Mouse (Mus musculus) WW6 (cell line): ENCODE measurements around the gene Med17.

Experiments
- DNase-seq: peaks from one replicate; pipeline ENCODE4 v3.0.0-alpha.2; 2013; ENCODE audit warnings: low read depth, low spot score

Gene Med17

DNA sequence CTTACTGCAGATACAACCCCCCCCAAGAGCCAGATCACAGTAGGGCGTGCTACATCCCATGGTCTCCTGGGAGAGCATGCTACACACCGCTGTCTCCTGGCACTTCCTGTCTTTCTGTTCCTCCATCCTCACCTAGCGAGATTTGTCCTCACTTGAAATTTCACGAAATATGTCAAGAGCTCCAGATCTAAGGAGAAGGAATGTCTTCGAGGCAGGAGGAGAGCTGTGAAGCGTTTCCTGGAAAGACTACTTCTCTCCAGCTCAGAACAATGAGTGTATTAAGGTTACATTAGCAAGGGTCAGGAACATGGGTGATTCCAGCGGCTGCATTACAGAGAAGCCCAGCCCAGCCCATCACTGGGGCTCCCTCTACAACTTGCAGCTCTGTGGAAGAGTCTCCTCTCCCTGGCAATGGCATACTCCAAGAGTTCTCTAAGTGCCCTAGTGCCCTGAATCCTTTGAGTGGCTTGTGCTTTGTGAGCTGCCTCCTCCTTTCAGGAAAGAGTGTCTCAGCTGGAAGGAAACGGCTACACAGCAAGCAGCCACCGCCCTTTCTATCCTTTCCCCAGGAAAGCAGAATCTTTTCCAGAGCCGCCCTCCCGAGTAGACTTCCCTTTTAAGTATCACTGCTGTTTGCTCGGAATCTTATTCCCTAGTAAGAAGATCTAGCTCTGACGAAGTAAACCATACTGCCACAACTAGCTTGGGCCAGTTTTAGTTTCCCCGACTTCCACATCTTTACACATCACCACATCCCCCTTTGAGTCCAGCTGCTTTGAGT is 42.0 kb downstream of the Med17 start:
- no peak for DNase-seq

DNA sequence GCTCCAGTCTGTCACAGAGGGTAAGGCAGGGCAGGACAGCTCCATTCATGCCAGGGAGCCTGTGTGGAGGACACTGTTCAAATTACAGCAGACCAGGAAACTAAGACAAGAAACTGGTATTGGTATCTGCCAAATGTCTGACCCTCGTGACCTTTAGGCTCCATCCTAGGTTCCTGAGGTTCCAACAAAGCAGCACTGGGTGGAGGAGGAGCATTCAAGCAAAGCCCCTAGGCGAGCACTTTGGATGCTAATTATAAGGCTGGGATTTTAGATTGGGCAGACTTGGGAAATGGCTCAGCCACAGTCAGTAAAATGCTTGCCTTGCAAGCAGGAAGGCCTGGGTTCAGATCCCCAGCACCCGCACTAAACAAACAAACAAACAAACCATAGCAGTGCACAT is 43.7 kb downstream of the Med17 start:
- DNase-seq: no peak

DNA sequence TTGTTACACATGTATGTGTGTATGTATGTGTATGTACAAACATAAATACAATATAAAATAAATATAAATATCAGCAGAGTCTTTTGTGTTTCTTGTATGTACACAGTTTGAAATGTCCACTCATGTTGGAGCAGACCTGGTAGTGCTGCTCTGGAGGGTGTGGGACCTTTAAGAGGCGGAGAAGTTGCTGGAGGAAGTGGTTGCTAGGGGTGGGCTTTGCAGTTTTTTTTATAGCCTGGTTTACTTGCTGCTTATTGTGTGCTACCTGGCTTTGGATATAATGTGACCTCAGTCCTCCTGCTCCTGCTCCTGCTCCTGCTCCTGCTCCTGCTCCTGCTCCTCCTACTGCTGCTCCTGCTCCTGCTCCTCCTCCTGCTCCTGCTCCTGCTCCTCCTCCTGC is 46.1 kb downstream of the Med17 start:
- DNase-seq: no peak

DNA sequence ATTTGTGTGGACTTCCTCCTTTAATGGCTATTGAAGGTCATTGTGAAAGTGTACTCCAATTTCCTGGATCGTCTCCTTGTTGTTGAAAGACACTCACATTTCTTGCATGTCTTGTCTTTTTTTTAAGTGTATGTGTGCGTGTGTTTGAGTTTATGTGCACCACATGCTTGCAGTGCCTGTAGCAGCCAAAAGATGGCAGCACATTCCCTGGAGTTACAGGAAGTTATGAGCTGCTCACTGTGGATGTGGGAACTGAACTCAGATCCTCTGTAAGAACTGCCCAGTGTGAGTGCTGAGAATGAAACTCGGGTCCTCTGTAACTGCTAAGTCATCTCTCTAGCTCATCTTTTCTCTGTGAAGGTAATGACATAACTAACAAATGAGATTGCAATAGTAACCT is 47.3 kb downstream of the Med17 start:
- DNase-seq: no peak

DNA sequence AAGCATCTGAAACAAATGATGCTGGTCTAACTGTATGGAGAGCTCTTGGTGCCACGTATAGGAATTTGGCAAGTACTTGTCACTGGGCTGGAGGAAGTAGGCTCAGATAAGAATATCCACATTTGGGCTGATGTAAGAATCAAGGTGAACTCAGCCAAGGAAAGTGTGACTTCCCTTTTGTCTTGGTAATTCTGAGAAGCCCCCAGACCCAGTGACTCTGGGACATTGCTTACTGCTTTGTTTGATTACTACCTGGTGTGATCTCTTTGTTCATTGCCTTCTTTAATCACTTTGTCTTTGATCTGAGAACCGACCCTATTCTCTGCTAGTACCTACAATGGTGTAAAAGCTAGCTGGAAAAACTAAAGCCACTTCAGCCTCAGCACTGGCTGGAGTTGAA is 54.8 kb downstream of the Med17 start:
- no peak for DNase-seq

DNA sequence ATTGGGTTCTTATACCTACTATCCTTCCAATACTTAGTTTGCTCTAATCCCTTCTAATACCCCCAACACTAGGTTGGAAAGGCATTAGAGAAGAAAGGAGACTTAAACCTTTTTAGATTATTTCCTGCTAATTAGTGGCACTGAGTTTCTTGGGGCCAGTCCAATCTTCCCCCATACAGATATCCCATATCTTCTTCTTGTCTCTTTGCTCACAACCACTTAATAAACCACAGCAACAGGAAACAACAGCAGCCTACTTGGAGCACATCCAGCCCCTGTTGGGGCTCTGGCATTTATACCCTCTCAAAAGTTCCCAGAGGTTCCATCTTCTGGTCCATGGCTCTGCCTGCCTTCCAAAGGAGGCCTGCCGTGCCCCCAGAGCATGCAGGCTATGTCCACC is 66.0 kb downstream of the Med17 start:
- no peak for DNase-seq

DNA sequence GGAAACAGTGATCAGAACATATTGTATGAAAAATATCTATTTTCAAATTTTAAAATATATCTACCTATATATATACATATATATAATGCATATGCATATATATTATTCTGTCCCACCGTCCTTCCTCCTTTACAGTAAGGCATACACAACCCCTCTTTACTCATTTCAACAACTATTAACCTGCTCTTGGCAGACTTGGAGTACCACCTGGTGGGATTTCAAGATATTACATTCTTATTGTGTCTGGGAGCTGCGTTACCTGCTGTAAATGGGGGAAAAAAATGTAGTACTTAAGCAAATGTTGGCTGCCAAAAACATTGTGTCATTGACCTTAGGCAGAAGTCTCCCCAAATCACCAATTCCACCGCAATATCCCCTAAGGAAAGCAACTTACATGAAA is 67.9 kb downstream of the Med17 start:
- no peak for DNase-seq
